Mouse (Mus musculus) cortical plate, adult 2 months (tissue): ENCODE results near the gene Rpl10a.

ENCODE experiments used
- CTCF ChIP-seq: fragments of 200-500 bp; IDR thresholded peaks from 2 replicates; pipeline ENCODE4 v1.5.1; 2011; ENCODE audit warnings: mild to moderate bottlenecking, control low read depth, low read length; ENCODE audit not compliant: insufficient read depth; ENCODE audit errors: extremely low read depth
- POLR2A ChIP-seq: fragments of 200-500 bp; IDR thresholded peaks from 2 replicates; pipeline ENCODE4 v1.6.1; 2011; ENCODE audit warnings: mild to moderate bottlenecking, low read length, control low read depth; ENCODE audit not compliant: insufficient read depth; ENCODE audit errors: extremely low read depth

GRCm38 (mm10) chr17:28310831-28311230 lies 17.4 kb upstream of the Rpl10a start:
- TF ChIP-seq CTCF (no peak), POLR2A (no peak)
